Mouse (Mus musculus) cerebellum, postnatal 25 days (tissue): ENCODE measurements around the gene Olfr1231.

Experiments
- DNase-seq, 2 experiments: peaks; one replicate each; pipeline ENCODE4 v3.0.0; 2021; ENCODE audit warnings: mixed read lengths in 2 of 2

The Olfr1231 gene

DNA sequence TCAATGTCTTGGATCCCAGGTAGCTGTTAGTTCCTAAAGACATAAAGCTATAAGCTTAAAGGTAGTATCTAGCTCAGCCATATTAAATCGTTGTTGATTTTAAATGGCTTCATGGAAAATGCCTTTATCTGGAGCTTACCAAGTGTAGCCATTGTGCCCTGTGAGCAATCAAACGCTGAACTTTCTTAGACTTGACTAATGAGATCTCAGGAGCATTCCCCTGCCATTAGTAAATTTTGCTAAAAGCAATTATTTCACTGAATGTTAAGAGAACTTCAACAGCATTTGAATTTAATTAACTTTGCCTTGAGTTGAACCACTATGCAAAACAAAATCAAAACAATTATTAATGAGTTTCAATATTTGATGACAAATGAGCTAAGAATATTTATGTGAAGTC, at the start of gene Olfr1231:
Gene Olfr1231, minus strand, starts transcription at position 101 of the 400 bp plus-strand sequence.
- DNase-seq, result no peak

DNA sequence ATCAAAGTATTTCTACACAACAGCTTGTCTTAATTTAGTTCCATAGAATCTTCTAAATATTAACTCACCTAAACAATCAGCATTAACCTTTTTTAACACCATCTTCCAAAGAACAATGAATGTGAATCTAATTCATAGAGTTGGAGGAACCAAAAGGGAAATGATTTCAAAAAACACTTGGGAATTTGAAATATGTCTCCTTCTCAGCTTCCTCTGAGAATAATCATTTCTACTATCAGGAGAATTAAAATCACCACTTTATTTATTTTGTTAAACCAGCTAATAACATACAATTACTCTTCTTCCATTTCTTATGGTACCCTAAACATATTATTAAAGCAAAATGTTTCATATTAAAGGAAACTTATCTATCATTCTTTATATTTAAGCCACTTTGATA, 35.4 kb upstream of the Olfr1231 start, which contains the start of gene Olfr1233:
Gene Olfr1233, minus strand, starts transcription at position 101 of the 400 bp plus-strand sequence.
- DNase-seq, result no peak

DNA sequence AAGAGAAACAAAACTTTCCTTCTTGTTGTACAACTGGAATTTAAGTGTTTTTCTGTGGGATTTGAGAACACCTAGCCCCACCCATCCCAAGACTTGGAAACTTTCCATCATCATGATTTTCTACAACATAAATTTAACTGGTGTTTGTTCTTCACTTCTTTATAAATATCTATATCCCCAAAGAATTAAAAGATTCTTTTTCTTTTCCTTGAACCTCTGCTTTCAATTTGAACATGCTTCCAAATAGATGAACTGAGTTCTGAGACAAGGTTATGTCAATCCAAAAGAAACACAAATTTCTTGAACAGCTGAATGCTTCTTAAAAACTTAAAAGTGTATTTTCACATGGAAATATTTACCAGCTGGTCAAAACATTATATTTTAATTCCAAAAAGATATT, 22.7 kb upstream of the Olfr1231 start, which contains the start of gene Olfr1232:
Gene Olfr1232, minus strand, starts transcription at position 101 of the 400 bp plus-strand sequence.
- no peak for DNase-seq

DNA sequence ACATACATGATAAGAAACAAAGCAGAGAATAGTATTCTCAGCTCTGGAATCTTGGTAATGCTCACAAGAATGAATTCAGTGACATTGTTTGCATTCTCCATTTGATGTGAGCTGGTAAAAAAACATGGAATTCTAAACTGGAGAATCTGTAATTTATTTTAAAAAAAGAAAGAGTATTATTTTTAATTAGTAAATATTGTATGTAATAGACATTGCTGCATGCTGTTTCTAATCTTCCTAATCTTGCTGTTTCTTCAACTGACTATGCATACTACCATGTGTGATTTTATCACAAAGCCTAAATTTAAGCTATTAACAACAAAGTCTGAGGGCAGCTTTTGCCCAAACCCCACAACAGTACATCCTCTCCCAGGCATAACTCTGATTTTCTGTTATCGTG, 9.7 kb downstream of the Olfr1231 start, which contains the start of gene Olfr1230:
Gene Olfr1230, minus strand, starts transcription at position 101 of the 400 bp plus-strand sequence.
- no peak for DNase-seq

DNA sequence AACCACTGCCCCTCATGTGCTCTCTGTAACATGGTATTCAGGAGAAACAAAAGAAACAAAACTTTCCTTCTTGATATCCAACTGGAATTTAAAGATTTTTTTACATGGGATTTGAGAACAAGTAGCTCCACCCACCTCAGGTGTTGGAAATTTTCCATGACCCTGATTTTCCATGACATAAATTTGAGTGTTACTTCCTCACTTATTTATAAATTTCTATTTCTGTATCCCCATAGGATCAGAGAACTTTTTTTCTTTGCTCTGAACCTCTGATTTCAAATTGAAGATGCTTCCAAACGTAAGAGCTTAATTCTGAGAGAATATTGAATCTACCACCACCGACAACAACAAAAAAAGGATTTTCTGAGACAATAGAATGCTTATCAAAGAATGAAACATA, 19.0 kb downstream of the Olfr1231 start, which contains the start of gene Olfr1229:
Gene Olfr1229, minus strand, starts transcription at position 101 of the 400 bp plus-strand sequence.
- no peak for DNase-seq

DNA sequence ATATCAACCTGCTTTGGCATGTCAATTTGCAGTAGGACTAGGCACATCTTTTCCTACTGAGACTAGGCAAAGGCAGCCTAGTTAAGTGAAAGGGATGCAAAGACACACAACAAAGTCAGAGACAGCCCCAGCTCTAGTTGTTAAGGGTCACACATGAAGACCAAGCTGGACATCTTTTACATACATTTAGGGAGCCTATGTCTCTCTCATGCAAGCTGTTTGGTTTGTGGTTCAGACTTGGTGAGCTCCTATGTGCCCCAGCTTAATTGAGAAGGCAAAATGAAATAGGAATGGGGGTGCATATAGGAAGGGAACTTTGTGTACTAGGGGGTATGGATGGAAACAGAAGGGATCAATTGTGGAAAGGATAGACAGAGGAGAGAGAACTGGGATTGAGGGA, 52.9 kb downstream of the Olfr1231 start, which contains the start of gene Olfr1228:
Gene Olfr1228, minus strand, starts transcription at position 101 of the 400 bp plus-strand sequence.
- no peak for DNase-seq
